Mouse (Mus musculus) adrenal gland, postnatal 36 days (tissue): ENCODE data around the gene Igf2bp1. TPM values are rescaled to one million over a fixed set of nuclear protein-coding genes. Genes with fewer than 3 reads are reported as not detected.

Experiments used
- microRNA-seq: library from miRNA; unstranded; fragments of <30 nt; microRNA quantifications from one replicate; pipeline ENCODE4 v1.2.0, GENCODE M21; 2021
- total RNA-seq, 2 experiments: library from RNA; stranded (reverse); gene quantifications; 2 replicates each; pipeline ENCODE4 v1.2.3; 2021

Igf2bp1 gene
- total RNA-seq, 2 experiments from 2014 or later = 2.1 to 4.7 TPM

Small RNA genes lying within 50 kb of the gene (microRNA-seq; reads per million reads assigned to microRNA genes)
- not detected for gene Mir3063

Other genes starting within 250 kb of the Igf2bp1 start
- 100 to 1,000 TPM; 119 to 160 TPM for gene Phospho1, start 181.4 kb downstream of the Igf2bp1 start, total RNA-seq
- gene Gngt2, start 168.7 kb downstream of the Igf2bp1 start, total RNA-seq = 10 to 100 TPM; 14.3 to 30.9 TPM
- gene Abi3, start 163.5 kb downstream of the Igf2bp1 start, total RNA-seq = 10 to 100 TPM; 11.3 to 19.3 TPM
- gene B4galnt2, start 91.0 kb downstream of the Igf2bp1 start, total RNA-seq = not detected
- gene Gip, start 18.6 kb upstream of the Igf2bp1 start, total RNA-seq = not detected
- 10 to 100 TPM; 85.8 to 89.6 TPM for gene Snf8, start 28.9 kb upstream of the Igf2bp1 start, total RNA-seq
- 10 to 100 TPM; 53.4 to 56.4 TPM for gene Ube2z, start 59.4 kb upstream of the Igf2bp1 start, total RNA-seq
- gene Atp5g1, start 69.7 kb upstream of the Igf2bp1 start, total RNA-seq = 100 to 1,000 TPM; 268 to 316 TPM
- not detected for gene Calcoco2, start 106.0 kb upstream of the Igf2bp1 start, total RNA-seq
- gene Ttll6, start 127.8 kb upstream of the Igf2bp1 start, total RNA-seq = not detected
- gene Hoxb13, start 188.4 kb upstream of the Igf2bp1 start, total RNA-seq = not detected